Mouse (Mus musculus): ENCODE measurements at regions not wholly inside any gene's neighbourhood (a gene's known extent, or its start where the extent isn't known, plus 50 kb on each side); places are given as distances from the start of the nearest gene placed in this dataset.

DNA sequence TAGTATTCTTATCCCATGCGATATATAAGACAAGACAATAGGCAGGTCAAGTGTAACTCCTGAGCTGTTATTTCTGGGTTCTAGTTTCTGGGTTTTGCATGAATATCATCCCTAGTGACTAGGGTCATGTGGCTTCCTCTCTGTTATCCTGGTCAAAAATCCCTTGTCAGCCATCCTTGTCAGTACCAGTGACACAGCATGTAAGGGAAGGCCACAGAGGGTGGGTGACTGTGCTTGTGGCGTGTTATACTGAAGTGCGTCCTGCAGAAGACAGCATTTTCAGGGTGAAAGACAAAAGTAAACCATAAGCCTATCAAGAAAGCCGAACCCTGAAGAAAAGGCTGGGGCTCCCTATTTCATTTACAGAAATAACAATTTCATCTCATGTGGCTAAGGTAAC is 50.7 kb upstream of the Echdc3 start:
- no peak for DNase-seq (ENCODE audit: low spot score)

DNA sequence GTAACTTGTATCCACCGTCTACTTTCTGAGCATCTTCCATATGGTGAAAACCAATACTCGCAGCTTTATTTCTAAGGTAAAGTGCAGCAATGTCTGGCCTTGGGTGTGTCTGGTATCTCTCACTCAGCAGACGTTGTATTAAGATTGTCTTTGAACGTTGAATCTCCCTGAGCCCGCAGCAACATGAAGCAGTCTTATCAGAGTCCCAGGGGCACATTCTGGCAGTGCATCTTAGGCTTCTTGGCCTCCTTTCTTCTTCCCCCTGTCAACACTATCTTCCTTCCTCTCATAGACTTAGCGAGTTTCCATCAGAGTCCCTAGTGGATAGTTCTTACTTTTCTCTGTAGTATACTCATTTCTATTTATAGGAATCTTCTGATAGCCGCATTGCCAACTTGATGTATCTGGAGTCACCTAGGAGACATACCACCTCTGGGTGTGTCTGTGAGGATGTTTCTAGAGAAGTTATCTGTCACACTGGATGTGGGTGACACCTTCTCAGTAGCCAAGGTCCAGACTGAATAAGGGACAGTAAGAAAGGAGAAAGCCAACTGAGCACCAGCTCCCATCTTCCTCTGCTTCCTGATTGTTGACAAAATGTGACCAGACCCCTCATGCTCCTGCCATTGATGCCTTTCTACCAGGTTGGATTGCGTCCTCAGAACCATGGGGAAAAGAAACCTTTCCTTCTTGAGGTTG is 51.4 kb upstream of the Echdc3 start:
- DNase-seq (ENCODE audit: low spot score) = no peak

GRCm38 (mm10) chr2:6265117-6265516 is 52.3 kb upstream of the Echdc3 start:
- DNase-seq (ENCODE audit: low spot score) = peak; percentile 78

- no peak for DNase-seq (ENCODE audit: low spot score)
Observed at GRCm38 (mm10) chr2:6267066-6267465, 54.2 kb upstream of the Echdc3 start.

GRCm38 (mm10) chr2:6267537-6267936 is 54.7 kb upstream of the Echdc3 start:
- DNase-seq (ENCODE audit: low spot score) = peak; percentile 83

DNA sequence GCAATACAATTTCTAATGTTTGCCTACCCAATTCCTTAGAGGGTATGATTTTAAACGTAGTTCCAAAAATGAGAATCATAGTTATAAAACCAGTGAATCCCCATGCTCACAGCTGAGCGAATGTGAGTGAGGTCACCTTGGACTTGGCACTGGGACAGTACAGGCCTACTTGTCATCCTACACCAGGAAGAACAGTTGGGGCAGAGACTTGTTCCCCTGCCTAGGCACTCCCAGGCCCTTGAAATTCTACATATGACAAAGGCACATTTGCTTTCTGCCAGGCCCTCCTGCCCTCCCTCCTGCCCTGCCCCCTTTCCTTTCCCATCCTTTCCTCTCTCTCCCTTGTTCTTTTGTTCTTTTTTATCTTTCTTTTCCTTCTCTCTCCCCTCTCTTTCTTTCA is 50.0 kb upstream of the Usp6nl start:
- peak; percentile 66 for DNase-seq (ENCODE audit: low spot score)
